Comparison of ENCODE assay signal across 8 mouse cellular contexts in the genomic region with DNA sequence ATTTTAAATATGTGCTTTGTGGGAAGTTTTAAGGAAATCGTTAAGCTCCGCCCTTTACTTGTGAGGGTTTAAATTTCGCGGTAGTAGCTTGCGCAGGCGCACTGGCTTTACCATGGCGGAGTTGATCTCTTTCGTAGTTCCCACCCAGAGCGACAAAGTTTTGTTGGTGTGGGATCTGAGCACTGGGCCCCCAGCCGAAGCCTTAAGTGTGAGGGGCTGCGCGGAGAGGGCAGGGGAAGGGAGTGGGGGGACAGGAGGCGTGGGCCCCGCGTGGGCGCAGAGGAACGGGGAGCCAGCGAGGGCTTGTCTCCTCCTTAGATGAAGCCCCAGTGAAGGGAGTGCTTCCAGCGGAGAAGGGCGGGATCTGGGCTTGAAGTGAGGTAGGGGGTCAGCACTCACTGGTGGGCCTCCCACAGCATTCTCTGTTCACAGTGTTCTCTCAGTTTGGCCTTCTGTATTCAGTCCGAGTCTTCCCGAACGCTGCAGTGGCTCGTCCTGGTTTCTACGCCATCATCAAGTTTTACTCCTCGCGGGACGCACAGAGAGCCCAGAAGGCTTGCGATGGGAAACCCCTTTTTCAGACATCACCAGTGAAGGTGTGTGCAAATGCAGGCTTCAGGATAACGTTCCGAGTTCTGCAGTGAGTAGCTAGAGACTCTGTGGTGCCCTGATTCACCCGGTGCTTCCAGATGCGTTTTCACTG. TPM values are rescaled to one million over a fixed set of nuclear protein-coding genes. Genes with fewer than 3 reads are reported as not detected.
DNase-seq lines count a peak whose midpoint lies in the region; ATAC-seq lines count a peak whose summit lies in the region.

No protein-coding gene starts in this region.

- H3K4me2 ChIP-seq in hindbrain, embryonic 12.5 days (replicated peaks), result peak overlapping the region; percentile 92

- peak overlapping the region; percentile 58 for H3K4me3 ChIP-seq in hindbrain, embryonic 12.5 days

- H3K4me1 ChIP-seq in hindbrain, embryonic 12.5 days, result peaks cover 7% of the 10 kb centered on the region

- peak overlapping the region; percentile 74 for H3K9ac ChIP-seq in hindbrain, embryonic 12.5 days

- under 1% methylated on average over 32 of the region's 33 CpGs for WGBS in hindbrain, embryonic 12.5 days

- H3K27me3 ChIP-seq in hindbrain, embryonic 12.5 days, result no peaks in the 10 kb centered on the region

- peak; percentile 95 for DNase-seq in R1 (ENCODE audit: low read depth, low spot score)
- DNase-seq in cerebellum, adult 9-11 months, result peak; percentile 79
- DNase-seq in frontal cortex, postnatal 10 days (ENCODE audit: low spot score in 2 of 2), result peak; percentile 76 to 78
- DNase-seq in layer of hippocampus, postnatal 36 days, result peak; percentile 79 to 85
- peak; percentile 90 for DNase-seq in lung, postnatal 36 days
- peak; percentile 79 to 87 for DNase-seq in right cerebral cortex, adult 2 months (ENCODE audit: low spot score in 2 of 2)
- peak; percentile 70 for DNase-seq in urinary bladder, postnatal 10 days (ENCODE audit: low spot score)

- peak overlapping the region; percentile 96 for H3K27ac ChIP-seq in hindbrain, embryonic 12.5 days

- H3K9me3 ChIP-seq in hindbrain, embryonic 12.5 days (replicated peaks), result no peaks in the 10 kb centered on the region

- peak; percentile 64 for ATAC-seq in hindbrain, embryonic 12.5 days (ENCODE audit: low FRiP score)

- H3K36me3 ChIP-seq in hindbrain, embryonic 12.5 days, result no peaks in the 10 kb centered on the region

RNA-seq across cellular contexts. Expression of gene Rdm1, which starts 1.0 kb away (rescaled TPM):
- polyA plus RNA-seq in hindbrain, embryonic 12.5 days (2016; fragmentation: Nextera tagmentation; extraction: Ambion mirVana), result 29.4 and 35.4 TPM in 2 replicates
- total RNA-seq in layer of hippocampus, postnatal 36 days (2021), result 1 to 10 TPM; 6.7 to 9.4 TPM

RNA-seq across cellular contexts. Expression of gene Gm11634, which starts 29.0 kb away (rescaled TPM):
- not detected in 2 replicates for polyA plus RNA-seq in hindbrain, embryonic 12.5 days (2016; fragmentation: Nextera tagmentation; extraction: Ambion mirVana)
- not detected for total RNA-seq in layer of hippocampus, postnatal 36 days (2021)

RNA-seq across cellular contexts. Expression of gene Arl4d, which starts 37.3 kb away (rescaled TPM):
- 11.6 and 12.1 TPM in 2 replicates for polyA plus RNA-seq in hindbrain, embryonic 12.5 days (2016; fragmentation: Nextera tagmentation; extraction: Ambion mirVana)
- total RNA-seq in layer of hippocampus, postnatal 36 days (2021), result 10 to 100 TPM; 12.9 to 13.8 TPM

RNA-seq across cellular contexts. Expression of gene Tmem106a, which starts 46.0 kb away (rescaled TPM):
- 3.9 and 4.9 TPM in 2 replicates for polyA plus RNA-seq in hindbrain, embryonic 12.5 days (2016; fragmentation: Nextera tagmentation; extraction: Ambion mirVana)
- total RNA-seq in layer of hippocampus, postnatal 36 days (2021), result 1 to 10 TPM; 1.3 to 2.7 TPM

Comparison
In these comparisons a context has a peak if more than half of its experiments do, and no peak if none do; other contexts are left out.
1. Peak in every context shown above with its lines: DNase-seq, ATAC-seq, H3K4me3 ChIP-seq and H3K27ac ChIP-seq.